In genomic region chr13:112188313-112188712, GRCm38 (mm10) we compare ENCODE assay signal across 9 mouse cellular contexts.
DNase-seq lines count a peak whose midpoint lies in the region; ATAC-seq and TF ChIP-seq lines count a peak whose summit lies in the region.
"Had no signal": no experiment of that assay in that cellular context is flagged by ENCODE, and none has a peak within 500 bp of the region (broad histone marks: within the 10 kb centered on the region; RNA-seq: fewer than 3 reads in every experiment).

No protein-coding gene starts in this region.

- H3K9me3 ChIP-seq in heart, embryonic 14.5 days (ENCODE audit: control insufficient read depth, low read length) = no peaks in the 10 kb centered on the region

- TF ChIP-seq POLR2A in lung, adult 2 months (IDR thresholded peaks at IDR 0.05; ENCODE audit: borderline replicate concordance, extremely low read depth, low read depth, low read length) = no peak

- H3K27ac ChIP-seq in heart, embryonic 14.5 days (replicated peaks in 1 of 2; ENCODE audit: control insufficient read depth in 1 of 2, insufficient read depth in 1 of 2, low read depth in 2 of 2, low read length in 2 of 2) = peak overlapping the region; percentile 76 to 77

- H3K4me3 ChIP-seq in heart, embryonic 14.5 days (ENCODE audit: control insufficient read depth in 1 of 2, insufficient read depth in 1 of 2, low read depth in 1 of 2, low read length in 2 of 2) = no peak overlapping the region
- no peak overlapping the region for H3K4me3 ChIP-seq in lung, adult 2 months (replicated peaks; ENCODE audit: extremely low read depth, low read depth, low read length)

- DNase-seq in adrenal gland, adult (ENCODE audit: inconsistent age in 2 of 2, low spot score in 1 of 2) = peak; percentile 91 to 94
- peak; percentile 26 for DNase-seq in cerebellum, adult 11-12 months
- peak; percentile 45 for DNase-seq in lung, adult 2 months
- DNase-seq in gastrocnemius, postnatal 25 days = no peak
- DNase-seq in spleen, postnatal 4 days (ENCODE audit: low spot score in 2 of 2) = no peak
- no peak for DNase-seq in right cerebral cortex, postnatal 14 days
- no peak for DNase-seq in right cerebral cortex, postnatal 10 days (ENCODE audit: low spot score in 2 of 2)
- DNase-seq: liver, postnatal 0 days had no signal

- no peak overlapping the region for H3K4me2 ChIP-seq in heart, embryonic 14.5 days (ENCODE audit: low read length)

- no peak for TF ChIP-seq CTCF in lung, adult 2 months (IDR thresholded peaks at IDR 0.05; ENCODE audit: insufficient read depth, low read length)

- H3K36me3 ChIP-seq in heart, embryonic 14.5 days (ENCODE audit: control insufficient read depth, insufficient read depth, low read length) = no peaks in the 10 kb centered on the region

- no peak overlapping the region for H3K9ac ChIP-seq in heart, embryonic 14.5 days (ENCODE audit: low read length)
- H3K9ac ChIP-seq: liver, postnatal 0 days had no signal

- no peaks in the 10 kb centered on the region for H3K27me3 ChIP-seq in heart, embryonic 14.5 days (ENCODE audit: control insufficient read depth, insufficient read depth, low read length)

- ATAC-seq in heart, embryonic 14.5 days (ENCODE audit: insufficient number of reproducible peaks, insufficient read depth, low FRiP score, low read depth) = no peak
- ATAC-seq: liver, postnatal 0 days had no signal

- WGBS in heart, embryonic 14.5 days = 12% methylated on average over 7 of the region's 7 CpGs
- WGBS in lung, adult 2 months = 42% methylated on average over 7 of the region's 7 CpGs

- peaks cover 34 to 41% of the 10 kb centered on the region in 2 experiments for H3K4me1 ChIP-seq in heart, embryonic 14.5 days (ENCODE audit: control insufficient read depth in 2 of 2, insufficient read depth in 2 of 2, low read length in 2 of 2)
- peaks cover 6% of the 10 kb centered on the region; the same call in 1 of the 2 replicates for H3K4me1 ChIP-seq in lung, adult 2 months (ENCODE audit: control insufficient read depth, insufficient read depth, low read length)

Comparison
In these comparisons a context has a peak if more than half of its experiments do, and no peak if none do; other contexts are left out.
1. DNase-seq: peak in adrenal gland, adult (2 of 2), cerebellum, adult 11-12 months (single experiment) and lung, adult 2 months (single experiment); none in gastrocnemius, postnatal 25 days (single experiment), spleen, postnatal 4 days (0 of 2), right cerebral cortex, postnatal 14 days (single experiment) and right cerebral cortex, postnatal 10 days (0 of 2).